Mouse (Mus musculus): ENCODE measurements around the gene Otor. TPM values are rescaled to one million over a fixed set of nuclear protein-coding genes. Genes with fewer than 3 reads are reported as not detected.

Otor gene
- polyA plus RNA-seq (2012; rRNA removed) = not detected in 2 replicates

DNA sequence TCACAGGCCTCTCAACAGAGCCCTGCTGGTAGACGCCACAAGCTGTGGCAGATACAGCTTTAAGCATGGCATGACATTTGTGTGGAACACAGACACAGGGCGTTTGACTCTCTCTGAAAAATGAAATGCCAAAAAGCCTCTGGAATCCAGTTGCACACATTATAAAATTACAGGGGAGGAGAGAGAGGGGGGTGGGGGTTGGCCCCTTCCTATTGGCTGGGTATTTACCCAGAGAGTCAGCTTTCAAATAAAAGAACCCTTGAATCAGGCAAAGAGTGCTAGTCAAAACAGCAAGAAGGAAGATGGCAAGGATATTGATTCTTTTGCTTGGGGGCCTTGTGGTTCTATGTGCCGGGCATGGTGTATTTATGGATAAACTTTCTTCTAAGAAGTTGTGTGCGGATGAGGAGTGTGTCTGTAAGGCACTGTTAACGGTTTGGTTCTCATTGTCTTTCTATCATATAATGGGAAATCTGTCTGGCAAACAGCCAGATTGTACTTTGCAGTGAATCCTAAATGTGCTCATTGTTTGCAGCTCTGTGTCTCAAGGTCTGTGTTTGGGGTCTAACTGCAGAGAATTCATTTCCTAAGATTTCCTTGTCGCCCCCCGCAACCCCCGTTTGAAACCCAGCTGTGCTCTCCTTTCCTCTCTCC lies at the start of gene Otor:
Gene Otor, plus strand, starts transcription at position 276 of the 654 bp plus-strand sequence.
- Histone ChIP-seq H3K36me3 (ENCODE audit: control insufficient read depth, insufficient read depth, low read length) (no peaks in the 10 kb centered on the region), H3K27me3 (ENCODE audit: control insufficient read depth, insufficient read depth, low read length) (no peaks in the 10 kb centered on the region), H3K27ac (ENCODE audit: insufficient read depth, low read depth, low read length) (no peak within 1 kb of the TSS), H3K4me1 (ENCODE audit: control insufficient read depth, insufficient read depth, insufficient read length, low read length) (no peaks in the 10 kb centered on the region), H3K4me3 (ENCODE audit: low read depth, low read length) (no peak within 1 kb of the TSS)
- WGBS = 61% methylated on average over 8 of the region's 8 CpGs
- TF ChIP-seq CTCF (IDR thresholded peaks at IDR 0.05; ENCODE audit: extremely low read depth, insufficient read length, insufficient replicate concordance, low read depth, low read length) (no peak), POLR2A (IDR thresholded peaks at IDR 0.05; ENCODE audit: low read depth, low read length) (no peak)

DNA sequence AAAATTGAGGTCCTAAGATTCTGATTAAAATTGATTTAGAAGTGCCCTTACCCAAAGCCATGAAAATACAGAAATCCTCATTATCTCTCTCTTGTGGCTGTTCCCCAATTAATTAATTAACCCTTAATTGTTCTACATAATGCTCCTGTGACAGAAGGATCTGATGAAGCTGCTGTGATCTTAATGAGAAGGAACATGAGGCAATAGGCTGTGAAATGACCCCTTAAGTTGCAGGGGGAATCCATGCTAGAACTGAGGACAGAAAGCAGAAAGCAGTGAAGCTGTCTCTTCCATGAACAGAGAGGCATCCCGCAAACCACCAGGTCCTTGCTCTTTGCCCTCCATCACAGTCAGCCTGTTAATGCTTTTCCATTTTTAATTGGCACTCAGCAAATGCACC lies 47.0 kb upstream of the Otor start:
- no peak for TF ChIP-seq POLR2A (IDR thresholded peaks at IDR 0.05; ENCODE audit: low read depth, low read length)
- TF ChIP-seq CTCF (IDR thresholded peaks at IDR 0.05; ENCODE audit: extremely low read depth, insufficient read length, insufficient replicate concordance, low read depth, low read length) = no peak
- WGBS = 97% methylated on average over 1 of the region's 1 CpGs

DNA sequence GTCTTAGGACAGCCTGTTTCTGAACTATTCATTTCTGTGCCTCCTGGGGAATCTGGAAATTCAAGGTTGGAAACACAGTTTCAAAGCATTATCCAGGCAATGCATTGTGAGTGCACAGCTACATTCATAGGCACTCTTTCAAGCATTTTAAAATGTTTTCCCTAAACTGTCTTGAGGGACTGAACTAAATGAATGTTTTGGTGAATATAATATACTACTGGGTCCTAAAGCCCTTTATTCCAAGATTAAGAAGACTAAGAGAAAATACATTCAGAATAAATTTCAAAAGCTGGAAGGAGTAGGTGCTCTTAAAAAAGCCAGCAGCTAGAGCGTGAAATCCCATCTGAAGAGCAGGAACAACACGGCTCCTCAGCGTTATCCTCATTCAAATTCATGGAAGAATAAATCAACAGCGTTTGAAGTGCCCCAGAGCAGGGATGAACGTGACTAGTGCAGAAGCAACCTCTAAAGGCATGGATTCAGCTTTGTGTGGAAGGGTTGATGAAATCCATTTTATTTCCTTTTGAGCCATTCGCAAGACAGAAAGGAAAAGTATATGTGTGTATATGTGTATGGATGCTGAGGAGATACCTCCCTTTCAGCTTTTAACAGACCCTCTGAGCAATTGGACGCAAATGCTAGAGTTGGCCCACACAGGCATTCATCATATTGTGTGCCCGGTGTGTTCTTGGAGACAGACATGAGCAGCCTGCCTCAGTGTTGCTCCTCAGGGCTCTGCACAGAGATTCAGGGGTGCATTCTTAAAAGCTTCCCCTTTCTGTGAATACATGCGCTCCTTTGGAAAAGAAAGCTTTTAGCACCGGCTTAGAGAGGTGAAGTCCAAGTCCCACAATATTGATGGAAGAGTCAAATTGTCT lies 45.7 kb upstream of the Otor start:
- Histone ChIP-seq H3K36me3 (ENCODE audit: control insufficient read depth, insufficient read depth, low read length) (no peaks in the 10 kb centered on the region), H3K27me3 (ENCODE audit: control insufficient read depth, insufficient read depth, low read length) (no peaks in the 10 kb centered on the region), H3K4me3 (ENCODE audit: low read depth, low read length) (no peak overlapping the region), H3K27ac (ENCODE audit: insufficient read depth, low read depth, low read length) (no peak overlapping the region), H3K4me1 (ENCODE audit: control insufficient read depth, insufficient read depth, insufficient read length, low read length) (no peaks in the 10 kb centered on the region)
- WGBS = 79% methylated on average over 10 of the region's 10 CpGs
- TF ChIP-seq POLR2A (IDR thresholded peaks at IDR 0.05; ENCODE audit: low read depth, low read length) = no peak
- TF ChIP-seq CTCF (IDR thresholded peaks at IDR 0.05; ENCODE audit: extremely low read depth, insufficient read length, insufficient replicate concordance, low read depth, low read length) = no peak

More for the DNA sequence above, 47.0 kb upstream of the Otor start:
- Histone ChIP-seq H3K4me1 (ENCODE audit: control insufficient read depth, insufficient read depth, insufficient read length, low read length) (no peaks in the 10 kb centered on the region), H3K4me3 (ENCODE audit: low read depth, low read length) (no peak overlapping the region), H3K27ac (ENCODE audit: insufficient read depth, low read depth, low read length) (no peak overlapping the region), H3K36me3 (ENCODE audit: control insufficient read depth, insufficient read depth, low read length) (no peaks in the 10 kb centered on the region), H3K27me3 (ENCODE audit: control insufficient read depth, insufficient read depth, low read length) (no peaks in the 10 kb centered on the region)

DNA sequence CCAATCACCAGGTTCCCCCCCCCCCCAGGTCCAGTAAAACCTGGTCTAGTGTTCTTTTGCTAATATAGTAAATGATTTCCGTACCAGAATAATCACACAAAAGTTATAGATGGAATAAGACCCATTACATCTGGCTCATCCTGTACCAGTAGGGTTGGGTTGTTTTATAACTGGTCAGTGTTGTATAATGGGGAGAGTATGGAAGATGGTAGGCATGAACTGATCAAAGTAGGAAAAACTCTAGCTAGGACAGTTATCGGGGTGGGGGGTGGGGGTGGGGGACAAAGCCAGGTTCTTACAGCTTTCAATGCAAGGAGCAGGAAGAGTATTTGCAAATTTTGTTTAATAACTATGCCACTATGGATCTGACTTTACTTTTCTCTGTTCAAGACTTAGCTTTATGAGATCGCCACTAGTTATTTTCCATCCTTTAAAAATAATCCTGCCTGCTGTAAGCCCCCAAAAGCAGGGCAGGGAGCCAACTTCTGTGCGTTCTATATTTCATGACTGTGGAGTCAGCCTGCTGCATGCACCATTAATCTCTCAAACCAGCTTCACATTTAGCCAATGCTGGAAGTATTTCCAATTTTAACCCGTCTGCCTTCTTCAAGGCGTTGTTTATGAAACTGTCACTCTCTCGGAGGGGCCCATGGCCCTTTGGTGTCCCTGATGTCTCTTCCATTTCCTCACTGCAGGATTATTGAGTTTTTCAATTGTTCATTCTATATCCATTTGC lies 43.8 kb upstream of the Otor start:
- WGBS = 79% methylated on average over 7 of the region's 7 CpGs
- no peaks in the 10 kb centered on the region for H3K36me3 ChIP-seq (ENCODE audit: control insufficient read depth, insufficient read depth, low read length)
- no peak overlapping the region for H3K27ac ChIP-seq (ENCODE audit: insufficient read depth, low read depth, low read length)
- no peak for TF ChIP-seq CTCF (IDR thresholded peaks at IDR 0.05; ENCODE audit: extremely low read depth, insufficient read length, insufficient replicate concordance, low read depth, low read length)
- TF ChIP-seq POLR2A (IDR thresholded peaks at IDR 0.05; ENCODE audit: low read depth, low read length) = no peak
- no peak overlapping the region for H3K4me3 ChIP-seq (ENCODE audit: low read depth, low read length)
- H3K27me3 ChIP-seq (ENCODE audit: control insufficient read depth, insufficient read depth, low read length) = no peaks in the 10 kb centered on the region
- H3K4me1 ChIP-seq (ENCODE audit: control insufficient read depth, insufficient read depth, insufficient read length, low read length) = no peaks in the 10 kb centered on the region

DNA sequence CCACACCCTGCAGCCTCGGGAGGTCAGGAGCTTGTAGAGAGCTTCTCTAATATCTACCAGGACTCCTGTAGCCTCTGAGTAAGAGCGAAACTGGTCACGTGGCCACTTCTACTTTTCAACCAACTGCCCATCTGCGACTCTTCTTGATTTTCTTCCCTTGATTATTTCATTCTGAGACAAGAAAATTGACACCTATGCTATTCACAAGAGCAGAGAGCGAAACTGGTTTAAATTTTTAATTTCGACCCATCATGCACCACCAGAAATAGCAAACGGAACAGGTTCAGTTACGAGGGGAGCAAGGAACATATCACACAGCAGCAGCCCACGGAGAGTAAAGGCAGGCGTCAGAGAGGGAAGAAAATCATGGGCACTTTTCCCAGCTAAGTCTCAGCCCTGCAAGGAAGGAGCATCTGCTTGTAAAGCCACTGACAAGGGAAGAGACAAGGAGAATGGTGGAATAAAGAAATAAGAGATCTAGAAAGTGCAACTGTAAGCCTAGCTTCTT lies 43.1 kb upstream of the Otor start:
- WGBS = 70% methylated on average over 10 of the region's 10 CpGs
- no peak for TF ChIP-seq CTCF (IDR thresholded peaks at IDR 0.05; ENCODE audit: extremely low read depth, insufficient read length, insufficient replicate concordance, low read depth, low read length)
- TF ChIP-seq POLR2A (IDR thresholded peaks at IDR 0.05; ENCODE audit: low read depth, low read length) = no peak
- Histone ChIP-seq H3K36me3 (ENCODE audit: control insufficient read depth, insufficient read depth, low read length) (no peaks in the 10 kb centered on the region), H3K4me1 (ENCODE audit: control insufficient read depth, insufficient read depth, insufficient read length, low read length) (no peaks in the 10 kb centered on the region), H3K27ac (ENCODE audit: insufficient read depth, low read depth, low read length) (no peak overlapping the region), H3K27me3 (ENCODE audit: control insufficient read depth, insufficient read depth, low read length) (no peaks in the 10 kb centered on the region), H3K4me3 (ENCODE audit: low read depth, low read length) (no peak overlapping the region)

DNA sequence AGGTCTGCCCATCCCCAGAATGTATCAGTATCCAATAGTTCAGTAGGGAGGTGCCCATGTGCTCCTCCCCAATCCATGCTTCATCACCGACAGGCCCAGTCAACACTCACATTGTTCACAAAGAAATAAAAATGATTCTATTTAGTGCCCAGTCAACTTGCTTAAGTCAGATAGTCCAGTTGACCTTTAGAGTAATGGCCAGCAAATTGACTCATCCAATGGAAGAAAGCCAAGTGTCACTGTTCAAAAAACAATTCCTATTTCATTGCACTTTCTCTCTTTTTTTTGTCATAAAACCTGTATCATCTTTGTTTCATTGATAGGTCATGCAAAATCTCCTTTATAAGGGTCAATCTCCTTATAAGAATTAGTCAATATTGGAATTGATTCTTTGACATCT lies 36.7 kb upstream of the Otor start:
- Histone ChIP-seq H3K36me3 (ENCODE audit: control insufficient read depth, insufficient read depth, low read length) (no peaks in the 10 kb centered on the region), H3K27me3 (ENCODE audit: control insufficient read depth, insufficient read depth, low read length) (no peaks in the 10 kb centered on the region), H3K27ac (ENCODE audit: insufficient read depth, low read depth, low read length) (no peak overlapping the region), H3K4me1 (ENCODE audit: control insufficient read depth, insufficient read depth, insufficient read length, low read length) (no peaks in the 10 kb centered on the region), H3K4me3 (ENCODE audit: low read depth, low read length) (no peak overlapping the region)
- 89% methylated on average over 1 of the region's 1 CpGs for WGBS
- TF ChIP-seq POLR2A (IDR thresholded peaks at IDR 0.05; ENCODE audit: low read depth, low read length) (no peak), CTCF (IDR thresholded peaks at IDR 0.05; ENCODE audit: extremely low read depth, insufficient read length, insufficient replicate concordance, low read depth, low read length) (no peak)

All from small intestine, adult 2 months (tissue).